Mouse (Mus musculus) heart, embryonic 15.5 days (tissue): ENCODE data around the gene Trp53bp2. TPM values are rescaled to one million over a fixed set of nuclear protein-coding genes. Genes with fewer than 3 reads are reported as not detected.

ENCODE experiments used
- ATAC-seq: fragments of 200-750 bp; cut with Nextera tagmentation; replicated peaks from 2 replicates; pipeline ENCODE4 v1.8.0; 2017; ENCODE audit warnings: low read depth, moderate TSS enrichment; ENCODE audit not compliant: insufficient number of reproducible peaks, insufficient read depth, low FRiP score
- H3K27ac ChIP-seq: fragments of 300-500 bp; sonication (generic); 2 replicates; pipeline ENCODE4 v1.5.1; 2015; ENCODE audit warnings: mild to moderate bottlenecking, inconsistent platforms
- H3K27me3 ChIP-seq: fragments of 300-500 bp; sonication (generic); 2 replicates; pipeline ENCODE4 v1.6.1; 2015; ENCODE audit warnings: inconsistent platforms
- H3K36me3 ChIP-seq: fragments of 300-500 bp; sonication (generic); 2 replicates; pipeline ENCODE4 v1.6.1; 2015; ENCODE audit warnings: mild to moderate bottlenecking, inconsistent platforms
- H3K4me1 ChIP-seq: fragments of 300-500 bp; sonication (generic); replicated peaks from 2 replicates; pipeline ENCODE4 v1.6.1; 2015; ENCODE audit warnings: inconsistent platforms
- H3K4me2 ChIP-seq: fragments of 300-500 bp; sonication (generic); 2 replicates; pipeline ENCODE4 v1.6.1; 2015; ENCODE audit warnings: inconsistent platforms, mild to moderate bottlenecking, moderate library complexity
- H3K4me3 ChIP-seq: fragments of 300-500 bp; sonication (generic); 2 replicates; pipeline ENCODE4 v1.5.1; 2015; ENCODE audit warnings: mild to moderate bottlenecking, inconsistent platforms
- H3K9ac ChIP-seq: fragments of 300-500 bp; sonication (generic); 2 replicates; pipeline ENCODE4 v1.6.1; 2015; ENCODE audit warnings: mild to moderate bottlenecking, inconsistent platforms
- H3K9me3 ChIP-seq: fragments of 300-500 bp; sonication (generic); replicated peaks from 2 replicates; pipeline ENCODE4 v1.6.1; 2016; ENCODE audit warnings: inconsistent platforms
- WGBS: fragments of 180-500 bp; shearing (Covaris S2); methylation state at CpG from one replicate; pipeline ENCODE4 v1.1.7; 2015; ENCODE audit warnings: mixed read lengths; 5-methylcytosine and 5-hydroxymethylcytosine counted together
- polyA plus RNA-seq: library from polyadenylated mRNA; unstranded; fragments of >200 nt; fragmentation: Nextera tagmentation; extraction: Ambion mirVana; gene quantifications from 2 replicates; pipeline ENCODE4 v1.2.1, GENCODE M21; 2015

The Trp53bp2 gene
- polyA plus RNA-seq, 1 experiment from 2014 or later = 12.0 TPM

- H3K4me2 ChIP-seq = no peak overlapping the region
- WGBS = 73% methylated on average over 7 of the region's 7 CpGs
- no peaks in the 10 kb centered on the region for H3K9me3 ChIP-seq
- no peak overlapping the region for H3K27ac ChIP-seq
- H3K27me3 ChIP-seq = no peaks in the 10 kb centered on the region
- H3K4me3 ChIP-seq = no peak overlapping the region
- ATAC-seq = no peak
- H3K36me3 ChIP-seq = no peaks in the 10 kb centered on the region
- no peaks in the 10 kb centered on the region for H3K4me1 ChIP-seq
- H3K9ac ChIP-seq = no peak overlapping the region
These were observed 30.1 kb upstream of the Trp53bp2 start for GRCm38 (mm10) chr1:182378876-182379275.

- no peak for ATAC-seq
These were observed 28.3 kb upstream of the Trp53bp2 start for GRCm38 (mm10) chr1:182380683-182381082.

GRCm38 (mm10) chr1:182381327-182381726 lies 27.6 kb upstream of the Trp53bp2 start:
- Histone ChIP-seq H3K4me1 (no peaks in the 10 kb centered on the region), H3K9me3 (no peaks in the 10 kb centered on the region), H3K4me2 (no peak overlapping the region), H3K27ac (no peak overlapping the region), H3K4me3 (no peak overlapping the region), H3K9ac (no peak overlapping the region), H3K27me3 (no peaks in the 10 kb centered on the region), H3K36me3 (no peaks in the 10 kb centered on the region)
- ATAC-seq = no peak
- WGBS = 73% methylated on average over 3 of the region's 3 CpGs

More at GRCm38 (mm10) chr1:182380683-182381082, 28.3 kb upstream of the Trp53bp2 start:
- no peaks in the 10 kb centered on the region for H3K27me3 ChIP-seq
- H3K4me1 ChIP-seq = no peaks in the 10 kb centered on the region
- no peak overlapping the region for H3K4me3 ChIP-seq
- no peaks in the 10 kb centered on the region for H3K36me3 ChIP-seq
- H3K4me2 ChIP-seq = no peak overlapping the region
- no peaks in the 10 kb centered on the region for H3K9me3 ChIP-seq
- no peak overlapping the region for H3K27ac ChIP-seq
- WGBS = 71% methylated on average over 7 of the region's 7 CpGs
- H3K9ac ChIP-seq = no peak overlapping the region

DNA sequence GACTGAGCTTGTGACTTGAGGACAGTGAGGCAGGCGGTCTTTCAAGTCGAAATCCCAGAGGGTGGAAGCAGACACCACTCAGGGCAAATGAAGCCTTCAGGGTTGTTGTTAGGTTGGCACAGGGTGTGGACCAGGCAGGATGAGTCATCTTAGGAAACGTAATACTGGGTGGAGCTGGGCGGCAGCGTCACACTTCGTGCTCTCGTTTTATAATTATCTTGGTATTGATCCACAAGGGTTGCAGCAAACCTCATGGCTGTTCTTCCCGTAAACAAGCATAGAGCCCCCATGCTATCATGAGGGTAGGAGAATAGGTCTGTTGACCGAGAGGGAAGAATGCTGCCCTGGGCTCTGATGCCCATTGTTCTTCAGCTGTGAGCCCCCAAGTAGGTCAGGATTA lies 25.9 kb upstream of the Trp53bp2 start:
- 72% methylated on average over 9 of the region's 9 CpGs for WGBS
- Histone ChIP-seq H3K27ac (no peak overlapping the region), H3K9ac (no peak overlapping the region), H3K36me3 (no peaks in the 10 kb centered on the region), H3K4me1 (no peaks in the 10 kb centered on the region), H3K4me2 (no peak overlapping the region), H3K9me3 (no peaks in the 10 kb centered on the region), H3K27me3 (no peaks in the 10 kb centered on the region), H3K4me3 (no peak overlapping the region)
- ATAC-seq = no peak

- H3K4me1 ChIP-seq = peaks cover 9% of the 10 kb centered on the region; the same call in 1 of the 2 replicates
- no peaks in the 10 kb centered on the region for H3K36me3 ChIP-seq
- no peak overlapping the region for H3K27ac ChIP-seq
- H3K4me3 ChIP-seq = no peak overlapping the region
- WGBS = 86% methylated on average over 8 of the region's 8 CpGs
- no peak overlapping the region for H3K9ac ChIP-seq
- no peaks in the 10 kb centered on the region for H3K9me3 ChIP-seq
- ATAC-seq = no peak
- no peaks in the 10 kb centered on the region for H3K27me3 ChIP-seq
- no peak overlapping the region for H3K4me2 ChIP-seq
These were observed 22.5 kb upstream of the Trp53bp2 start for GRCm38 (mm10) chr1:182386449-182386848.

DNA sequence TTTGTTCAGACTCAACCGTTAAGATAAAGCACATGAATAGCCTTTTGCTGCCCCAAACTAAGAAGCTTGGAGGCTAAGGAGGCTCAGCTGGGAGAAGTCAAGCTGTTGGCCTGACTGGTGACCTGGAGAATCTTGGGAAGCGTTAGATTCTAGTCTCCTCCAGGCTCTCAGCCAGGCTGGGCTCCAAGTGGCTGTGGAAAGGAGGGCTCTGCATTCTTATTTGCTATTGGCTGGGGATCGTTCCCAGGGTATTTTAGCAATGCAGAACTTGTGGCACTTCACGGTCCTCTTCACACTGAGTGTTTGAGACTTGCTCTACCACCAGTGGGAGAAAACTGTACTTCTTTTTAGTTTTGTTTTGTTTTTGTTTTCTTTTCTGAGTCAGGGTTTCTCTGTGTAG lies 20.2 kb upstream of the Trp53bp2 start:
- Histone ChIP-seq H3K9me3 (no peaks in the 10 kb centered on the region), H3K27ac (peak overlapping the region; percentile 7), H3K27me3 (no peaks in the 10 kb centered on the region), H3K9ac (no peak overlapping the region), H3K4me3 (no peak overlapping the region), H3K4me2 (0 out of 2 replicates have a peak overlapping the region, but pooled peaks have one; percentile 6), H3K4me1 (peaks cover 9% of the 10 kb centered on the region; the same call in 1 of the 2 replicates), H3K36me3 (no peaks in the 10 kb centered on the region)
- WGBS = 24% methylated on average over 4 of the region's 4 CpGs
- ATAC-seq = peak; percentile 31; the same call in 1 of the 2 replicates

GRCm38 (mm10) chr1:182398171-182398570 lies 10.8 kb upstream of the Trp53bp2 start:
- ATAC-seq = no peak
- Histone ChIP-seq H3K4me2 (no peak overlapping the region), H3K4me3 (no peak overlapping the region), H3K9ac (no peak overlapping the region), H3K27ac (peak overlapping the region; percentile 60), H3K27me3 (no peaks in the 10 kb centered on the region), H3K36me3 (no peaks in the 10 kb centered on the region), H3K4me1 (peaks cover 26% of the 10 kb centered on the region), H3K9me3 (no peaks in the 10 kb centered on the region)
- WGBS = 42% methylated on average over 8 of the region's 8 CpGs

- Histone ChIP-seq H3K4me2 (no peak overlapping the region), H3K4me1 (peaks cover 29% of the 10 kb centered on the region), H3K27me3 (no peaks in the 10 kb centered on the region), H3K9ac (no peak overlapping the region), H3K4me3 (no peak overlapping the region), H3K36me3 (no peaks in the 10 kb centered on the region), H3K27ac (peak overlapping the region; percentile 60), H3K9me3 (no peaks in the 10 kb centered on the region)
- 29% methylated on average over 3 of the region's 3 CpGs for WGBS
- ATAC-seq = no peak
These were observed 10.2 kb upstream of the Trp53bp2 start for GRCm38 (mm10) chr1:182398780-182399179.

DNA sequence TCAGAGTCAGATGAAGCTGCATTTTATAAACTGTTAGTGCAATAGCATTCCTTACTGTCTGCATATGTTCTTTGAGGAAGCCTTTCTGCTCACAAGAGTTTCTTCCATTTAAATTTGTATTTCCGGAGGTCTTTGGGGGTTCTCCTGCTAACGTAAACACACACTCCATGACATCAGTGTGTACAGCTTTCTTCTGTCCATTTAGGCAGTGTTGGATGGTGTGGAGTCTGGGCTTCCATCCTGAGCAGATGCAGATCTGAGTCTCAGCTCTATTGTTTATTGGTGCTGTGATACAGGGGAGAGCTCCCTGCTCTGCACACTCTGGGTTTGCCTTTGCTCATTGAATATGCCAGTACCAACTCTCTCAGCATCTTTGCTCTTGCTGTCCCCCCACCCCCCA lies 9.8 kb upstream of the Trp53bp2 start:
- no peak for ATAC-seq
- Histone ChIP-seq H3K4me1 (peaks cover 29% of the 10 kb centered on the region), H3K36me3 (no peaks in the 10 kb centered on the region), H3K9me3 (no peaks in the 10 kb centered on the region), H3K9ac (no peak overlapping the region), H3K4me2 (no peak overlapping the region), H3K4me3 (no peak overlapping the region), H3K27ac (peak overlapping the region; percentile 60; the same call in 1 of the 2 replicates), H3K27me3 (no peaks in the 10 kb centered on the region)
- WGBS = 65% methylated on average over 2 of the region's 2 CpGs

- WGBS = 77% methylated on average over 3 of the region's 3 CpGs
- no peaks in the 10 kb centered on the region for H3K36me3 ChIP-seq
- H3K4me1 ChIP-seq = peaks cover 29% of the 10 kb centered on the region
- H3K4me3 ChIP-seq = no peak overlapping the region
- H3K27me3 ChIP-seq = no peaks in the 10 kb centered on the region
- H3K27ac ChIP-seq = no peak overlapping the region; the same call in 1 of the 2 replicates
- no peak overlapping the region for H3K4me2 ChIP-seq
- H3K9me3 ChIP-seq = no peaks in the 10 kb centered on the region
- H3K9ac ChIP-seq = no peak overlapping the region
- no peak for ATAC-seq
These were observed 9.1 kb upstream of the Trp53bp2 start for GRCm38 (mm10) chr1:182399908-182400307.

GRCm38 (mm10) chr1:182403076-182403475 lies 5.9 kb upstream of the Trp53bp2 start:
- no peak for ATAC-seq
- peaks cover 26% of the 10 kb centered on the region for H3K4me1 ChIP-seq
- H3K9me3 ChIP-seq = no peaks in the 10 kb centered on the region
- H3K27me3 ChIP-seq = no peaks in the 10 kb centered on the region
- H3K27ac ChIP-seq = no peak overlapping the region
- no peak overlapping the region for H3K9ac ChIP-seq
- 40% methylated on average over 13 of the region's 13 CpGs for WGBS
- H3K36me3 ChIP-seq = no peaks in the 10 kb centered on the region
- H3K4me3 ChIP-seq = no peak overlapping the region
- peak overlapping the region; percentile 21; the same call in 1 of the 2 replicates for H3K4me2 ChIP-seq

DNA sequence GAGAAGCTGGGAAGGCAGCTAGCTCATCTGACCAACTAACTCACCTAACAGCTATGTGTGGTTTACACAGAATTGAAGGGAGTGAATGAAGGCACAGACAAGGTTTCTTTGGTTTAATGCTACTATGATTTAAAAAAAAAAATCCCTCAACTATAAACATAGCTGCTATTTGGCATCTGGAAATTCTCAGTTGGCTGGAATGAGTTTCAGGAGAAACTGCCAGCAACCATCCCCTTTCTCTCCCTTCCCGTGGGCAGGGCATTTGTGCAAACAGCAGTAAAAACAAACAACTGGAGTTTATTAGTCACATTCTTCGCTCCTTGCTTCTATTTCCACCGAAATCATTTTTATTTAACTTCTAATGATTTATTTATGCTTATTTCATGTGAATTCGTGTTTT lies 2.4 kb upstream of the Trp53bp2 start:
- ATAC-seq = no peak
- Histone ChIP-seq H3K27ac (no peak overlapping the region), H3K9me3 (no peaks in the 10 kb centered on the region), H3K4me2 (no peak overlapping the region), H3K4me1 (peaks cover 20% of the 10 kb centered on the region), H3K4me3 (no peak overlapping the region), H3K27me3 (no peaks in the 10 kb centered on the region), H3K36me3 (no peaks in the 10 kb centered on the region), H3K9ac (no peak overlapping the region)
- 70% methylated on average over 4 of the region's 4 CpGs for WGBS
